Mouse (Mus musculus): Measurements from ENCODE around the gene Ubtd2. TPM values are rescaled to one million over a fixed set of nuclear protein-coding genes. Genes with fewer than 3 reads are reported as not detected.

Gene Ubtd2
- polyA plus RNA-seq, 1 experiment from 2014 or later: 71.3 TPM

- DNase-seq (ENCODE audit: extremely low spot score, low spot score): peak; percentile 49
- Histone ChIP-seq H3K4me3 (peak within 1 kb of the TSS; percentile 65), H3K9me3 (no peaks in the 10 kb centered on the region), H3K27ac (peak within 1 kb of the TSS; percentile 83), H3K4me1 (peaks cover 43% of the 10 kb centered on the region), H3K27me3 (ENCODE audit: poor library complexity, severe bottlenecking) (peaks cover 52% of the 10 kb centered on the region), H3K36me3 (replicated peaks) (0 out of 2 replicates have a peak, but pooled peaks cover 3% of the 10 kb centered on the region)
- 7% methylated on average over 33 of the region's 33 CpGs for WGBS
Measured at GRCm38 (mm10) chr11:32531871-32532764, 76.9 kb downstream of the Ubtd2 start, which contains the start of gene Efcab9. Gene Efcab9 (minus strand): TSS chr11:32532081.

- DNase-seq (ENCODE audit: extremely low spot score, low spot score): peak; percentile 79
- Histone ChIP-seq H3K27ac (peak within 1 kb of the TSS; percentile 83), H3K4me3 (peak within 1 kb of the TSS; percentile 65), H3K36me3 (replicated peaks) (no peaks in the 10 kb centered on the region), H3K4me1 (peaks cover 51% of the 10 kb centered on the region), H3K27me3 (ENCODE audit: poor library complexity, severe bottlenecking) (peaks cover 54% of the 10 kb centered on the region), H3K9me3 (no peaks in the 10 kb centered on the region)
- WGBS: under 1% methylated on average over 80 of the region's 82 CpGs
Measured at GRCm38 (mm10) chr11:32532765-32533481, 77.8 kb downstream of the Ubtd2 start, which contains the start of gene Stk10. Gene Stk10 (plus strand): TSS chr11:32533305.

GRCm38 (mm10) chr11:32533482-32534261 lies 78.5 kb downstream of the Ubtd2 start:
- H3K36me3 ChIP-seq (replicated peaks): no peaks in the 10 kb centered on the region
- under 1% methylated on average over 24 of the region's 24 CpGs for WGBS
- H3K27me3 ChIP-seq (ENCODE audit: poor library complexity, severe bottlenecking): peaks cover 61% of the 10 kb centered on the region
- DNase-seq (ENCODE audit: extremely low spot score, low spot score): peak; percentile 35
- peak overlapping the region; percentile 83 for H3K27ac ChIP-seq
- H3K4me1 ChIP-seq: peaks cover 59% of the 10 kb centered on the region
- no peaks in the 10 kb centered on the region for H3K9me3 ChIP-seq
- peak overlapping the region; percentile 65 for H3K4me3 ChIP-seq

- Histone ChIP-seq H3K4me3 (peak overlapping the region; percentile 65), H3K27ac (no peak overlapping the region), H3K4me1 (peaks cover 61% of the 10 kb centered on the region), H3K9me3 (no peaks in the 10 kb centered on the region), H3K27me3 (ENCODE audit: poor library complexity, severe bottlenecking) (peaks cover 70% of the 10 kb centered on the region), H3K36me3 (replicated peaks) (no peaks in the 10 kb centered on the region)
- DNase-seq (ENCODE audit: extremely low spot score, low spot score): no peak
- 70% methylated on average over 7 of the region's 7 CpGs for WGBS
Measured at GRCm38 (mm10) chr11:32534453-32535075, 79.4 kb downstream of the Ubtd2 start.

- Histone ChIP-seq H3K4me1 (peaks cover 65% of the 10 kb centered on the region), H3K27me3 (ENCODE audit: poor library complexity, severe bottlenecking) (peaks cover 76% of the 10 kb centered on the region)
- WGBS: 88% methylated on average over 4 of the region's 4 CpGs
Measured at GRCm38 (mm10) chr11:32535646-32536045, 80.5 kb downstream of the Ubtd2 start.

GRCm38 (mm10) chr11:32536954-32537353 lies 81.8 kb downstream of the Ubtd2 start:
- Histone ChIP-seq H3K4me1 (peaks cover 65% of the 10 kb centered on the region), H3K4me3 (no peak overlapping the region), H3K36me3 (replicated peaks) (no peaks in the 10 kb centered on the region), H3K9me3 (no peaks in the 10 kb centered on the region), H3K27ac (no peak overlapping the region), H3K27me3 (ENCODE audit: poor library complexity, severe bottlenecking) (peaks cover 63% of the 10 kb centered on the region)
- DNase-seq (ENCODE audit: extremely low spot score, low spot score): peak; percentile 58
- WGBS: 22% methylated on average over 7 of the region's 7 CpGs

More at GRCm38 (mm10) chr11:32535646-32536045, 80.5 kb downstream of the Ubtd2 start:
- H3K9me3 ChIP-seq: no peaks in the 10 kb centered on the region
- no peaks in the 10 kb centered on the region for H3K36me3 ChIP-seq (replicated peaks)
- no peak overlapping the region for H3K4me3 ChIP-seq
- DNase-seq (ENCODE audit: extremely low spot score, low spot score): no peak
- no peak overlapping the region for H3K27ac ChIP-seq

- H3K4me1 ChIP-seq: peaks cover 62% of the 10 kb centered on the region
- 67% methylated on average over 6 of the region's 6 CpGs for WGBS
- H3K27me3 ChIP-seq (ENCODE audit: poor library complexity, severe bottlenecking): peaks cover 57% of the 10 kb centered on the region
Measured at GRCm38 (mm10) chr11:32538435-32538834, 83.3 kb downstream of the Ubtd2 start.

GRCm38 (mm10) chr11:32538846-32539245 lies 83.7 kb downstream of the Ubtd2 start:
- H3K36me3 ChIP-seq (replicated peaks): no peaks in the 10 kb centered on the region
- H3K9me3 ChIP-seq: no peaks in the 10 kb centered on the region
- 0 out of 2 replicates have a peak overlapping the region, but pooled peaks have one; percentile 9 for H3K27ac ChIP-seq
- H3K4me3 ChIP-seq: no peak overlapping the region
- 85% methylated on average over 4 of the region's 4 CpGs for WGBS
- no peak for DNase-seq (ENCODE audit: extremely low spot score, low spot score)
- peaks cover 53% of the 10 kb centered on the region for H3K27me3 ChIP-seq (ENCODE audit: poor library complexity, severe bottlenecking)
- H3K4me1 ChIP-seq: peaks cover 58% of the 10 kb centered on the region

More at GRCm38 (mm10) chr11:32538435-32538834, 83.3 kb downstream of the Ubtd2 start:
- Histone ChIP-seq H3K27ac (peak overlapping the region; percentile 9; the same call in 1 of the 2 replicates), H3K9me3 (no peaks in the 10 kb centered on the region), H3K36me3 (replicated peaks) (no peaks in the 10 kb centered on the region), H3K4me3 (no peak overlapping the region)
- DNase-seq (ENCODE audit: extremely low spot score, low spot score): no peak

- Histone ChIP-seq H3K4me3 (no peak overlapping the region), H3K4me1 (peaks cover 49% of the 10 kb centered on the region), H3K27ac (no peak overlapping the region), H3K9me3 (no peaks in the 10 kb centered on the region), H3K27me3 (ENCODE audit: poor library complexity, severe bottlenecking) (peaks cover 44% of the 10 kb centered on the region), H3K36me3 (replicated peaks) (no peaks in the 10 kb centered on the region)
- 91% methylated on average over 7 of the region's 7 CpGs for WGBS
- DNase-seq (ENCODE audit: extremely low spot score, low spot score): no peak
Measured at GRCm38 (mm10) chr11:32539717-32540116, 84.5 kb downstream of the Ubtd2 start.

GRCm38 (mm10) chr11:32540463-32540862 lies 85.3 kb downstream of the Ubtd2 start:
- Histone ChIP-seq H3K9me3 (no peaks in the 10 kb centered on the region), H3K4me3 (no peak overlapping the region), H3K27ac (no peak overlapping the region), H3K4me1 (peaks cover 46% of the 10 kb centered on the region), H3K27me3 (ENCODE audit: poor library complexity, severe bottlenecking) (peaks cover 37% of the 10 kb centered on the region), H3K36me3 (replicated peaks) (no peaks in the 10 kb centered on the region)
- whole genome bisulfite sequencing: 83% methylated on average over 6 of the region's 6 CpGs
- DNase-seq (ENCODE audit: extremely low spot score, low spot score): no peak

- H3K9me3 ChIP-seq: no peaks in the 10 kb centered on the region
- H3K27ac ChIP-seq: peak overlapping the region; percentile 35; the same call in 1 of the 2 replicates
- H3K27me3 ChIP-seq (ENCODE audit: poor library complexity, severe bottlenecking): peaks cover 28% of the 10 kb centered on the region
- H3K4me3 ChIP-seq: no peak overlapping the region
- 92% methylated on average over 4 of the region's 4 CpGs for WGBS
- no peaks in the 10 kb centered on the region for H3K36me3 ChIP-seq (replicated peaks)
- peaks cover 47% of the 10 kb centered on the region for H3K4me1 ChIP-seq
- no peak for DNase-seq (ENCODE audit: extremely low spot score, low spot score)
Measured at GRCm38 (mm10) chr11:32542181-32542580, 87.0 kb downstream of the Ubtd2 start.

Measured in forebrain, embryonic 10.5 days (tissue).